Comparison of ENCODE assay signal across 11 mouse cellular contexts in genomic region chr1:52765176-52766111, GRCm38 (mm10). TPM values are rescaled to one million over a fixed set of nuclear protein-coding genes. Genes with fewer than 3 reads are reported as not detected.
DNase-seq lines count a peak whose midpoint lies in the region; ATAC-seq and TF ChIP-seq lines count a peak whose summit lies in the region.
"Had no signal": no experiment of that assay in that cellular context is flagged by ENCODE, and none has a peak within 500 bp of the region (broad histone marks: within the 10 kb centered on the region; RNA-seq: fewer than 3 reads in every experiment).

No protein-coding gene starts in this region.

- ATAC-seq in heart, embryonic 11.5 days (replicated peaks; ENCODE audit: insufficient number of reproducible peaks, low FRiP score, low TSS enrichment): no peak

- no peaks in the 10 kb centered on the region for H3K9me3 ChIP-seq in heart, embryonic 11.5 days (replicated peaks; ENCODE audit: control insufficient read depth, low read length)
- H3K9me3 ChIP-seq: midbrain, embryonic 12.5 days had no signal

- H3K4me2 ChIP-seq in heart, embryonic 11.5 days: no peak overlapping the region
- H3K4me2 ChIP-seq: midbrain, embryonic 12.5 days had no signal

- H3K27me3 ChIP-seq in heart, embryonic 11.5 days (ENCODE audit: control insufficient read depth, insufficient read depth, low read length): no peaks in the 10 kb centered on the region
- H3K27me3 ChIP-seq: midbrain, embryonic 12.5 days had no signal

- TF ChIP-seq POLR2A in brain, embryonic 14.5 days (IDR thresholded peaks at IDR 0.05; ENCODE audit: borderline replicate concordance, extremely low read depth, insufficient read depth, insufficient read length, poor library complexity, severe bottlenecking): no peak
- no peak for TF ChIP-seq POLR2A in lung, adult 2 months (IDR thresholded peaks at IDR 0.05; ENCODE audit: borderline replicate concordance, extremely low read depth, low read depth, low read length)

- H3K4me3 ChIP-seq in heart, embryonic 11.5 days (ENCODE audit: low read depth, low read length): no peak overlapping the region
- H3K4me3 ChIP-seq in lung, adult 2 months (replicated peaks; ENCODE audit: extremely low read depth, low read depth, low read length): no peak overlapping the region
- H3K4me3 ChIP-seq: midbrain, embryonic 12.5 days had no signal

- H3K27ac ChIP-seq in heart, embryonic 11.5 days (ENCODE audit: low read depth, low read length): no peak overlapping the region
- H3K27ac ChIP-seq: midbrain, embryonic 12.5 days had no signal

- DNase-seq in heart, adult 18-20 months: peak; percentile 17 to 31
- peak; percentile 44 for DNase-seq in 3T3-L1 (ENCODE audit: low read depth, low spot score)
- DNase-seq in brain, embryonic 14.5 days (ENCODE audit: low read depth): peak; percentile 19
- peak; percentile 17 for DNase-seq in lung, adult 2 months
- DNase-seq in cerebellum, postnatal 4 days (ENCODE audit: low spot score in 2 of 2): no peak
- DNase-seq in right cerebral cortex, postnatal 14 days: no peak
- no peak for DNase-seq in spleen, postnatal 4 days (ENCODE audit: low spot score in 2 of 2)
- DNase-seq: cerebellum, postnatal 25 days; gastrocnemius, postnatal 36 days had no signal

- no peaks in the 10 kb centered on the region for H3K4me1 ChIP-seq in heart, embryonic 11.5 days (ENCODE audit: control insufficient read depth, insufficient read depth, low read length)
- H3K4me1 ChIP-seq in lung, adult 2 months (ENCODE audit: control insufficient read depth, insufficient read depth, low read length): no peaks in the 10 kb centered on the region
- H3K4me1 ChIP-seq: midbrain, embryonic 12.5 days had no signal

- H3K36me3 ChIP-seq in heart, embryonic 11.5 days (ENCODE audit: control insufficient read depth, insufficient read depth, low read length): no peaks in the 10 kb centered on the region
- H3K36me3 ChIP-seq: midbrain, embryonic 12.5 days had no signal

- no peak for TF ChIP-seq CTCF in brain, embryonic 14.5 days (IDR thresholded peaks at IDR 0.05; ENCODE audit: borderline replicate concordance, extremely low read depth, insufficient read depth, insufficient read length)
- no peak for TF ChIP-seq CTCF in lung, adult 2 months (IDR thresholded peaks at IDR 0.05; ENCODE audit: insufficient read depth, low read length)

- 67% methylated on average over 7 of the region's 7 CpGs for WGBS in heart, embryonic 11.5 days (ENCODE audit: insufficient replicate concordance)
- 44% methylated on average over 7 of the region's 7 CpGs for WGBS in lung, adult 2 months

- H3K9ac ChIP-seq in heart, embryonic 11.5 days (ENCODE audit: low read depth, low read length): no peak overlapping the region
- H3K9ac ChIP-seq: midbrain, embryonic 12.5 days had no signal

RNA-seq across cellular contexts. Expression of gene Mfsd6, which starts 38.2 kb away (rescaled TPM):
- 10 to 100 TPM; 16.5 to 19.6 TPM for total RNA-seq in heart, adult 18-20 months (2021)
- polyA plus RNA-seq in heart, embryonic 11.5 days (2014; fragmentation: Nextera tagmentation; extraction: Ambion mirVana): 2.3 and 4.8 TPM in 2 replicates
- polyA plus RNA-seq in brain, embryonic 14.5 days (2012; rRNA removed): 14.3 and 21.8 TPM in 2 replicates
- polyA plus RNA-seq in lung, adult 2 months (2012; rRNA removed): 18.3 and 23.2 TPM in 2 replicates

RNA-seq across cellular contexts. Expression of gene Inpp1, which starts 52.0 kb away (rescaled TPM):
- total RNA-seq in heart, adult 18-20 months (2021): 10 to 100 TPM; 16.3 to 16.8 TPM
- polyA plus RNA-seq in heart, embryonic 11.5 days (2014; fragmentation: Nextera tagmentation; extraction: Ambion mirVana): 13.9 and 15.0 TPM in 2 replicates
- polyA plus RNA-seq in brain, embryonic 14.5 days (2012; rRNA removed): 19.9 and 22.9 TPM in 2 replicates
- polyA plus RNA-seq in lung, adult 2 months (2012; rRNA removed): 7.0 and 9.3 TPM in 2 replicates

Comparison
In these comparisons a context has a peak if more than half of its experiments do, and no peak if none do; other contexts are left out.
1. DNase-seq: peak in heart, adult 18-20 months (2 of 2), 3T3-L1 (single experiment), brain, embryonic 14.5 days (single experiment) and lung, adult 2 months (single experiment); none in cerebellum, postnatal 4 days (0 of 2), right cerebral cortex, postnatal 14 days (single experiment) and spleen, postnatal 4 days (0 of 2).